Mouse (Mus musculus): Measurements from ENCODE around the gene Wfikkn1. TPM values are rescaled to one million over a fixed set of nuclear protein-coding genes. Genes with fewer than 3 reads are reported as not detected.

Wfikkn1 gene
- polyA plus RNA-seq, 1 experiment from 2014 or later: 0.60 TPM

Small RNA genes lying within 50 kb of the gene (microRNA-seq; reads per million reads assigned to microRNA genes)
- gene Mir3082: not detected

Other genes starting within 250 kb of the Wfikkn1 start
- 0.85 and 1.5 TPM in 2 replicates for gene Gng13, start 163.7 kb downstream of the Wfikkn1 start, polyA plus RNA-seq (2016; fragmentation: Nextera tagmentation; extraction: Ambion mirVana)
- gene Chtf18, start 153.4 kb downstream of the Wfikkn1 start, polyA plus RNA-seq (2016; fragmentation: Nextera tagmentation; extraction: Ambion mirVana): 31.4 and 34.5 TPM in 2 replicates
- 18.1 and 19.4 TPM in 2 replicates for gene Rpusd1, start 153.2 kb downstream of the Wfikkn1 start, polyA plus RNA-seq (2016; fragmentation: Nextera tagmentation; extraction: Ambion mirVana)
- not detected in 2 replicates for gene Mslnl, start 144.8 kb downstream of the Wfikkn1 start, polyA plus RNA-seq (2016; fragmentation: Nextera tagmentation; extraction: Ambion mirVana)
- gene Msln, start 126.5 kb downstream of the Wfikkn1 start, polyA plus RNA-seq (2016; fragmentation: Nextera tagmentation; extraction: Ambion mirVana): 0.19 and 0.27 TPM in 2 replicates
- gene Narfl, start 107.1 kb downstream of the Wfikkn1 start, polyA plus RNA-seq (2016; fragmentation: Nextera tagmentation; extraction: Ambion mirVana): 24.8 and 24.9 TPM in 2 replicates
- gene Haghl, start 95.2 kb downstream of the Wfikkn1 start, polyA plus RNA-seq (2016; fragmentation: Nextera tagmentation; extraction: Ambion mirVana): 114 and 116 TPM in 2 replicates
- 0.40 and 0.68 TPM in 2 replicates for gene Ccdc78, start 94.3 kb downstream of the Wfikkn1 start, polyA plus RNA-seq (2016; fragmentation: Nextera tagmentation; extraction: Ambion mirVana)
- 81.8 and 86.1 TPM in 2 replicates for gene Fam173a, start 88.0 kb downstream of the Wfikkn1 start, polyA plus RNA-seq (2016; fragmentation: Nextera tagmentation; extraction: Ambion mirVana)
- not detected in 2 replicates for gene AC134908.4, start 85.2 kb downstream of the Wfikkn1 start, polyA plus RNA-seq (2016; fragmentation: Nextera tagmentation; extraction: Ambion mirVana)
- 59.1 and 68.8 TPM in 2 replicates for gene Metrn, start 83.7 kb downstream of the Wfikkn1 start, polyA plus RNA-seq (2016; fragmentation: Nextera tagmentation; extraction: Ambion mirVana)
- 24.8 and 29.4 TPM in 2 replicates for gene Fbxl16, start 71.8 kb downstream of the Wfikkn1 start, polyA plus RNA-seq (2016; fragmentation: Nextera tagmentation; extraction: Ambion mirVana)
- 28.3 and 28.5 TPM in 2 replicates for gene Wdr24, start 57.2 kb downstream of the Wfikkn1 start, polyA plus RNA-seq (2016; fragmentation: Nextera tagmentation; extraction: Ambion mirVana)
- gene Jmjd8, start 52.0 kb downstream of the Wfikkn1 start, polyA plus RNA-seq (2016; fragmentation: Nextera tagmentation; extraction: Ambion mirVana): 70.7 and 71.1 TPM in 2 replicates
- 277 and 283 TPM in 2 replicates for gene Stub1, start 47.5 kb downstream of the Wfikkn1 start, polyA plus RNA-seq (2016; fragmentation: Nextera tagmentation; extraction: Ambion mirVana)
- gene Rhbdl1, start 43.6 kb downstream of the Wfikkn1 start, polyA plus RNA-seq (2016; fragmentation: Nextera tagmentation; extraction: Ambion mirVana): 5.8 and 6.0 TPM in 2 replicates
- gene Gm20683, start 39.1 kb downstream of the Wfikkn1 start, polyA plus RNA-seq (2016; fragmentation: Nextera tagmentation; extraction: Ambion mirVana): 2.5 and 3.7 TPM in 2 replicates
- gene Rhot2, start 36.0 kb downstream of the Wfikkn1 start, polyA plus RNA-seq (2016; fragmentation: Nextera tagmentation; extraction: Ambion mirVana): 17.7 and 21.1 TPM in 2 replicates
- 38.1 and 38.5 TPM in 2 replicates for gene Wdr90, start 19.4 kb downstream of the Wfikkn1 start, polyA plus RNA-seq (2016; fragmentation: Nextera tagmentation; extraction: Ambion mirVana)
- 6.8 and 8.5 TPM in 2 replicates for gene Mcrip2, start 12.1 kb downstream of the Wfikkn1 start, polyA plus RNA-seq (2016; fragmentation: Nextera tagmentation; extraction: Ambion mirVana)
- 59.5 and 65.2 TPM in 2 replicates for gene Mettl26, start 5.8 kb downstream of the Wfikkn1 start, polyA plus RNA-seq (2016; fragmentation: Nextera tagmentation; extraction: Ambion mirVana)
- 38.0 and 38.8 TPM in 2 replicates for gene Rab40c, start 38.9 kb upstream of the Wfikkn1 start, polyA plus RNA-seq (2016; fragmentation: Nextera tagmentation; extraction: Ambion mirVana)
- gene Pigq, start 64.1 kb upstream of the Wfikkn1 start, polyA plus RNA-seq (2016; fragmentation: Nextera tagmentation; extraction: Ambion mirVana): 54.1 and 54.5 TPM in 2 replicates
- gene Nhlrc4, start 64.1 kb upstream of the Wfikkn1 start, polyA plus RNA-seq (2016; fragmentation: Nextera tagmentation; extraction: Ambion mirVana): 0.26 and 0.61 TPM in 2 replicates
- 0.13 and 0.14 TPM in 2 replicates for gene A930017K11Rik, start 71.7 kb upstream of the Wfikkn1 start, polyA plus RNA-seq (2016; fragmentation: Nextera tagmentation; extraction: Ambion mirVana)
- 30.4 and 30.6 TPM in 2 replicates for gene Capn15, start 104.9 kb upstream of the Wfikkn1 start, polyA plus RNA-seq (2016; fragmentation: Nextera tagmentation; extraction: Ambion mirVana)
- 43.1 and 44.8 TPM in 2 replicates for gene Rab11fip3, start 188.7 kb upstream of the Wfikkn1 start, polyA plus RNA-seq (2016; fragmentation: Nextera tagmentation; extraction: Ambion mirVana)
- gene Decr2, start 209.5 kb upstream of the Wfikkn1 start, polyA plus RNA-seq (2016; fragmentation: Nextera tagmentation; extraction: Ambion mirVana): 25.1 and 27.7 TPM in 2 replicates
- gene Nme4, start 214.7 kb upstream of the Wfikkn1 start, polyA plus RNA-seq (2016; fragmentation: Nextera tagmentation; extraction: Ambion mirVana): 48.0 and 50.7 TPM in 2 replicates
- gene Tmem8, start 232.4 kb upstream of the Wfikkn1 start, polyA plus RNA-seq (2016; fragmentation: Nextera tagmentation; extraction: Ambion mirVana): 2.1 and 2.9 TPM in 2 replicates
- 194 and 210 TPM in 2 replicates for gene Mrpl28, start 242.6 kb upstream of the Wfikkn1 start, polyA plus RNA-seq (2016; fragmentation: Nextera tagmentation; extraction: Ambion mirVana)

Data from midbrain, embryonic 12.5 days (tissue).